ENCODE assay signal across 22 mouse cellular contexts in genomic region chr10:89553015-89553414, GRCm38 (mm10). TPM values are rescaled to one million over a fixed set of nuclear protein-coding genes. Genes with fewer than 3 reads are reported as not detected.
"Had no signal": no experiment of that assay in that cellular context is flagged by ENCODE, and none has a peak within 500 bp of the region (broad histone marks: within the 10 kb centered on the region; RNA-seq: fewer than 3 reads in every experiment).

No protein-coding gene starts in this region.

- H3K4me3 ChIP-seq: midbrain, embryonic 10.5 days; midbrain, embryonic 12.5 days; myocyte; neural tube, embryonic 13.5 days; neural tube, embryonic 15.5 days had no signal

- H3K4me2 ChIP-seq: lung, embryonic 14.5 days; midbrain, embryonic 12.5 days; neural tube, embryonic 13.5 days; neural tube, embryonic 15.5 days had no signal

- H3K9ac ChIP-seq: lung, embryonic 14.5 days; midbrain, embryonic 12.5 days; neural tube, embryonic 13.5 days; neural tube, embryonic 15.5 days had no signal

- DNase-seq: lung, adult 18-20 months; lung, embryonic 14.5 days; lung, postnatal 10 days; lung, postnatal 4 days; midbrain, embryonic 14.5 days; retina, postnatal 1 day; right cerebral cortex, adult 18-20 months; right cerebral cortex, postnatal 25 days; right cerebral cortex, postnatal 4 days; spleen, adult 18-20 months; thymus, adult 18-20 months; thymus, postnatal 14 days; thymus, postnatal 36 days had no signal

- H3K4me1 ChIP-seq: midbrain, embryonic 10.5 days; midbrain, embryonic 12.5 days had no signal

- H3K27me3 ChIP-seq: midbrain, embryonic 12.5 days; neural tube, embryonic 13.5 days; neural tube, embryonic 15.5 days had no signal

- H3K27ac ChIP-seq: midbrain, embryonic 10.5 days; midbrain, embryonic 12.5 days; neural tube, embryonic 13.5 days; neural tube, embryonic 15.5 days had no signal

- H3K36me3 ChIP-seq: midbrain, embryonic 10.5 days; midbrain, embryonic 12.5 days; neural tube, embryonic 13.5 days; neural tube, embryonic 15.5 days had no signal

- ATAC-seq: midbrain, embryonic 16.5 days had no signal

- H3K9me3 ChIP-seq: midbrain, embryonic 10.5 days; midbrain, embryonic 12.5 days; neural tube, embryonic 13.5 days; neural tube, embryonic 15.5 days had no signal

RNA-seq across cellular contexts. Expression of gene Nr1h4, which starts 19.6 kb away (rescaled TPM):
- total RNA-seq: megakaryocyte, adult 5-6 weeks; megakaryocyte-erythroid progenitor cell, adult 5-6 weeks had no signal
- polyA plus RNA-seq: midbrain, embryonic 12.5 days; midbrain, embryonic 14.5 days; midbrain, embryonic 16.5 days; myocyte; neural tube, embryonic 11.5 days; neural tube, embryonic 13.5 days; neural tube, embryonic 15.5 days had no signal
